Comparison of ENCODE assay signal across 16 mouse cellular contexts in the genomic region with DNA sequence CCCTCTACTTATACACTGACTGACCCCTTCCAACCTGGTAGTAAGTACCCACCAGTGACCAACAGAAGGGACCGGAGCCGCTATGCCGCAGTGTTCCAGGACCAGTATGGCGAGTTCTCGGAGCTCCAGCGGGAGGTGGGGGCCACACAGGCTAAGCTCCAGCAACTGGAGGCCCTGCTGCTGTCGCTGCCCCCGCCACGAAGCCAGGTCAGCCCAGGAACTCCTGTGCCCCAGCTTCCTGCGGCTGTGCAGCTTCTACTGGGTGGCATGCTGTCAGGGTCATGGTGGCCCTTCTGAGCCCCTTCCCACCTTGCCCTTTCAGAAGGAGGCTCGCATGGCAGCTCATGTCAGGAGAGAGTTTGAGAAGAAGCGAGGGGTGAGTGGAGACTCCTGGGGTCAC. TPM values are rescaled to one million over a fixed set of nuclear protein-coding genes. Genes with fewer than 3 reads are reported as not detected.
DNase-seq lines count a peak whose midpoint lies in the region; ATAC-seq and TF ChIP-seq lines count a peak whose summit lies in the region.
"Had no signal": no experiment of that assay in that cellular context is flagged by ENCODE, and none has a peak within 500 bp of the region (broad histone marks: within the 10 kb centered on the region; RNA-seq: fewer than 3 reads in every experiment).

No protein-coding gene starts in this region.

- 85% methylated on average over 12 of the region's 12 CpGs for WGBS in midbrain, embryonic 13.5 days
- WGBS in midbrain, postnatal 0 days, result 79% methylated on average over 12 of the region's 12 CpGs
- 88% methylated on average over 12 of the region's 12 CpGs for WGBS in liver, embryonic 12.5 days (ENCODE audit: insufficient replicate concordance)
- WGBS in forebrain, embryonic 15.5 days, result 86% methylated on average over 12 of the region's 12 CpGs

- DNase-seq in cerebellum, adult 9-10 months, result peak; percentile 69
- no peak for DNase-seq in cerebellum, postnatal 36 days
- DNase-seq in kidney, adult 11 months, result peak; percentile 24
- DNase-seq in kidney, postnatal 14 days, result no peak
- no peak for DNase-seq in midbrain, postnatal 0 days (ENCODE audit: low spot score)
- DNase-seq: adrenal gland, postnatal 14 days; B cell, adult 2 months; lung, adult 18-20 months; right cerebral cortex, postnatal 4 days; thymus, adult 18-20 months had no signal

- no peak for ATAC-seq in midbrain, embryonic 13.5 days
- ATAC-seq in midbrain, postnatal 0 days (ENCODE audit: low FRiP score), result no peak
- no peak for ATAC-seq in liver, embryonic 12.5 days
- no peak for ATAC-seq in forebrain, embryonic 15.5 days (replicated peaks)

- no peaks in the 10 kb centered on the region for H3K9me3 ChIP-seq in midbrain, embryonic 13.5 days
- no peaks in the 10 kb centered on the region for H3K9me3 ChIP-seq in midbrain, postnatal 0 days (ENCODE audit: low read length)
- no peaks in the 10 kb centered on the region for H3K9me3 ChIP-seq in liver, embryonic 12.5 days (replicated peaks)
- no peaks in the 10 kb centered on the region for H3K9me3 ChIP-seq in forebrain, embryonic 15.5 days
- H3K9me3 ChIP-seq: embryonic facial prominence, embryonic 10.5 days; intestine, embryonic 15.5 days had no signal

- TF ChIP-seq CTCF in midbrain, postnatal 0 days (IDR thresholded peaks at IDR 0.05), result no peak

- peaks cover 30% of the 10 kb centered on the region for H3K36me3 ChIP-seq in midbrain, embryonic 13.5 days
- H3K36me3 ChIP-seq in midbrain, postnatal 0 days (ENCODE audit: insufficient read depth, low read length), result peaks cover 20% of the 10 kb centered on the region
- peaks cover 54% of the 10 kb centered on the region for H3K36me3 ChIP-seq in liver, embryonic 12.5 days
- H3K36me3 ChIP-seq in forebrain, embryonic 15.5 days, result peaks cover 15% of the 10 kb centered on the region

- H3K27ac ChIP-seq in midbrain, embryonic 13.5 days, result peak overlapping the region; percentile 39; the same call in 1 of the 2 replicates
- no peak overlapping the region for H3K27ac ChIP-seq in midbrain, postnatal 0 days (ENCODE audit: low read depth, low read length)
- H3K27ac ChIP-seq in liver, embryonic 12.5 days, result no peak overlapping the region
- no peak overlapping the region for H3K27ac ChIP-seq in forebrain, embryonic 15.5 days (replicated peaks)

- H3K27me3 ChIP-seq in midbrain, embryonic 13.5 days, result peaks cover 9% of the 10 kb centered on the region; the same call in 1 of the 2 replicates
- H3K27me3 ChIP-seq in midbrain, postnatal 0 days (ENCODE audit: insufficient read depth, low read length), result no peaks in the 10 kb centered on the region
- peaks cover 19% of the 10 kb centered on the region for H3K27me3 ChIP-seq in liver, embryonic 12.5 days (replicated peaks)
- no peaks in the 10 kb centered on the region for H3K27me3 ChIP-seq in forebrain, embryonic 15.5 days
- H3K27me3 ChIP-seq: intestine, embryonic 15.5 days had no signal

- no peak overlapping the region for H3K4me2 ChIP-seq in midbrain, embryonic 13.5 days (replicated peaks)
- no peak overlapping the region for H3K4me2 ChIP-seq in midbrain, postnatal 0 days (ENCODE audit: low read depth, low read length, poor library complexity, severe bottlenecking)
- H3K4me2 ChIP-seq in liver, embryonic 12.5 days, result peak overlapping the region; percentile 71; the same call in 1 of the 2 replicates
- no peak overlapping the region for H3K4me2 ChIP-seq in forebrain, embryonic 15.5 days (replicated peaks)

- no peak overlapping the region for H3K9ac ChIP-seq in midbrain, embryonic 13.5 days (replicated peaks)
- no peak overlapping the region for H3K9ac ChIP-seq in midbrain, postnatal 0 days (replicated peaks; ENCODE audit: low read length, poor library complexity, severe bottlenecking)
- H3K9ac ChIP-seq in liver, embryonic 12.5 days, result no peak overlapping the region
- H3K9ac ChIP-seq in forebrain, embryonic 15.5 days (replicated peaks), result no peak overlapping the region
- H3K9ac ChIP-seq: intestine, embryonic 15.5 days had no signal

- H3K4me1 ChIP-seq in midbrain, embryonic 13.5 days (replicated peaks), result peaks cover 39% of the 10 kb centered on the region
- peaks cover 8% of the 10 kb centered on the region; the same call in 1 of the 2 replicates for H3K4me1 ChIP-seq in midbrain, postnatal 0 days (ENCODE audit: insufficient read depth, low read length)
- H3K4me1 ChIP-seq in liver, embryonic 12.5 days, result peaks cover 74% of the 10 kb centered on the region
- peaks cover 34% of the 10 kb centered on the region for H3K4me1 ChIP-seq in forebrain, embryonic 15.5 days

- no peak overlapping the region for H3K4me3 ChIP-seq in midbrain, embryonic 13.5 days (replicated peaks)
- no peak overlapping the region for H3K4me3 ChIP-seq in midbrain, postnatal 0 days (ENCODE audit: low read depth, low read length)
- H3K4me3 ChIP-seq in liver, embryonic 12.5 days, result no peak overlapping the region
- H3K4me3 ChIP-seq in forebrain, embryonic 15.5 days, result no peak overlapping the region

RNA-seq across cellular contexts. Expression of a gene that starts 1.3 kb away (rescaled TPM):
- 4.9 and 5.3 TPM in 2 replicates for polyA plus RNA-seq in midbrain, embryonic 13.5 days (2015; fragmentation: Nextera tagmentation; extraction: Ambion mirVana)
- total RNA-seq in midbrain, postnatal 0 days (2014; rRNA removed), result 9.4 and 10.5 TPM in 2 replicates
- polyA plus RNA-seq in midbrain, postnatal 0 days (2015; fragmentation: Nextera tagmentation; extraction: Ambion mirVana), result 5.4 and 5.5 TPM in 2 replicates
- 6.8 and 6.9 TPM in 2 replicates for polyA plus RNA-seq in liver, embryonic 12.5 days (2016; fragmentation: Nextera tagmentation; extraction: Ambion mirVana)
- 7.3 and 8.0 TPM in 2 replicates for polyA plus RNA-seq in forebrain, embryonic 15.5 days (2015; fragmentation: Nextera tagmentation; extraction: Ambion mirVana)

RNA-seq across cellular contexts. Expression of a gene that starts 5.8 kb away (rescaled TPM):
- 108 and 109 TPM in 2 replicates for polyA plus RNA-seq in midbrain, embryonic 13.5 days (2015; fragmentation: Nextera tagmentation; extraction: Ambion mirVana)
- 131 and 140 TPM in 2 replicates for total RNA-seq in midbrain, postnatal 0 days (2014; rRNA removed)
- polyA plus RNA-seq in midbrain, postnatal 0 days (2015; fragmentation: Nextera tagmentation; extraction: Ambion mirVana), result 132 and 136 TPM in 2 replicates
- 60.2 and 61.1 TPM in 2 replicates for polyA plus RNA-seq in liver, embryonic 12.5 days (2016; fragmentation: Nextera tagmentation; extraction: Ambion mirVana)
- 98.4 and 102 TPM in 2 replicates for polyA plus RNA-seq in forebrain, embryonic 15.5 days (2015; fragmentation: Nextera tagmentation; extraction: Ambion mirVana)

RNA-seq across cellular contexts. Expression of a gene that starts 9.3 kb away (rescaled TPM):
- polyA plus RNA-seq in midbrain, embryonic 13.5 days (2015; fragmentation: Nextera tagmentation; extraction: Ambion mirVana), result 17.0 and 21.7 TPM in 2 replicates
- 95.6 and 106 TPM in 2 replicates for total RNA-seq in midbrain, postnatal 0 days (2014; rRNA removed)
- 31.1 and 32.9 TPM in 2 replicates for polyA plus RNA-seq in midbrain, postnatal 0 days (2015; fragmentation: Nextera tagmentation; extraction: Ambion mirVana)
- 35.3 and 38.8 TPM in 2 replicates for polyA plus RNA-seq in liver, embryonic 12.5 days (2016; fragmentation: Nextera tagmentation; extraction: Ambion mirVana)
- 15.5 and 16.6 TPM in 2 replicates for polyA plus RNA-seq in forebrain, embryonic 15.5 days (2015; fragmentation: Nextera tagmentation; extraction: Ambion mirVana)

RNA-seq across cellular contexts. Expression of a gene that starts 23.2 kb away (rescaled TPM):
- 4.8 and 5.4 TPM in 2 replicates for polyA plus RNA-seq in midbrain, embryonic 13.5 days (2015; fragmentation: Nextera tagmentation; extraction: Ambion mirVana)
- 3.0 and 4.4 TPM in 2 replicates for total RNA-seq in midbrain, postnatal 0 days (2014; rRNA removed)
- 3.9 and 4.3 TPM in 2 replicates for polyA plus RNA-seq in midbrain, postnatal 0 days (2015; fragmentation: Nextera tagmentation; extraction: Ambion mirVana)
- 3.6 and 4.0 TPM in 2 replicates for polyA plus RNA-seq in liver, embryonic 12.5 days (2016; fragmentation: Nextera tagmentation; extraction: Ambion mirVana)
- polyA plus RNA-seq in forebrain, embryonic 15.5 days (2015; fragmentation: Nextera tagmentation; extraction: Ambion mirVana), result 5.5 and 6.0 TPM in 2 replicates
- total RNA-seq: granulocyte monocyte progenitor cell, adult 5-6 weeks had no signal

RNA-seq across cellular contexts. Expression of a gene that starts 24.2 kb away (rescaled TPM):
- 83.7 and 96.9 TPM in 2 replicates for polyA plus RNA-seq in midbrain, embryonic 13.5 days (2015; fragmentation: Nextera tagmentation; extraction: Ambion mirVana)
- total RNA-seq in midbrain, postnatal 0 days (2014; rRNA removed), result 78.1 and 124 TPM in 2 replicates
- polyA plus RNA-seq in midbrain, postnatal 0 days (2015; fragmentation: Nextera tagmentation; extraction: Ambion mirVana), result 90.2 and 98.4 TPM in 2 replicates
- 79.0 and 82.6 TPM in 2 replicates for polyA plus RNA-seq in liver, embryonic 12.5 days (2016; fragmentation: Nextera tagmentation; extraction: Ambion mirVana)
- polyA plus RNA-seq in forebrain, embryonic 15.5 days (2015; fragmentation: Nextera tagmentation; extraction: Ambion mirVana), result 102 and 108 TPM in 2 replicates

Comparison
In these comparisons a context has a peak if more than half of its experiments do, and no peak if none do; other contexts are left out.
1. DNase-seq: peak in cerebellum, adult 9-10 months (single experiment) and kidney, adult 11 months (single experiment); none in cerebellum, postnatal 36 days (0 of 2), kidney, postnatal 14 days (single experiment) and midbrain, postnatal 0 days (single experiment).